ENCODE assay signal across 8 mouse cellular contexts in the genomic region with DNA sequence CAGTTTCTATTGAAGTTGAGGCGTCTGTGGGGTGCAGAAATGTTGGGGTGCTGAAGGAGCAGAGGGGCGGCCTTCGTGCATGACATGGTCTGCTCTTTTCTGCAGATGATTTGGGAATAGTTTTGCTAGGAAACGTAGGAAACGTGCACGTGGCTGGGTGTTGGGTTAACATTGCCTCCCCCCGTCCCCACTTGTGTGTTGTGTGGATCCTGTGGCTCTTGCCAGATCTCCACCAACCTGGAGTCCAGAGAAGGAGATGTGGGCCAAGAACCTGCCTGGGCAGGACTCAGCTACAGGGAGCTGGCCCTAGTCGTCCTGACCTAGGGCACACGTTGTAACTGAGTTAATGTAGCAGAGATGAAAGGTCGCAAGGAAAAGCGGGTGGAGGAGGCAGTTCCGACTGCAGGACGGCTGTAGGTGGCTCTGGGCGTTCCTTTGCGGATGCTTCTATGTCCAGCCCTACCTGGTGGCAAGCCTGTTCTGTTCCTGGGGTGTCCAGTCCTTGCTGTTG.
DNase-seq lines count a peak whose midpoint lies in the region; ATAC-seq and TF ChIP-seq lines count a peak whose summit lies in the region.

No protein-coding gene starts in this region.

- WGBS in lung, postnatal 0 days: 14% methylated on average over 15 of the region's 15 CpGs
- 27% methylated on average over 15 of the region's 15 CpGs for WGBS in intestine, embryonic 15.5 days
- WGBS in liver, postnatal 0 days (ENCODE audit: insufficient replicate concordance): 5% methylated on average over 15 of the region's 15 CpGs

- H3K9ac ChIP-seq in lung, postnatal 0 days (replicated peaks; ENCODE audit: low read depth): peak overlapping the region; percentile 65
- peak overlapping the region; percentile 83 for H3K9ac ChIP-seq in intestine, embryonic 15.5 days
- H3K9ac ChIP-seq in liver, postnatal 0 days (replicated peaks): peak overlapping the region; percentile 90

- no peaks in the 10 kb centered on the region for H3K36me3 ChIP-seq in lung, postnatal 0 days (ENCODE audit: insufficient read depth, low read length)
- H3K36me3 ChIP-seq in intestine, embryonic 15.5 days: no peaks in the 10 kb centered on the region
- no peaks in the 10 kb centered on the region for H3K36me3 ChIP-seq in liver, postnatal 0 days (replicated peaks; ENCODE audit: insufficient read depth, low read length)

- TF ChIP-seq CTCF in lung, postnatal 0 days (IDR thresholded peaks at IDR 0.05): no peak
- no peak for TF ChIP-seq CTCF in cortical plate, adult 2 months (IDR thresholded peaks at IDR 0.05; ENCODE audit: extremely low read depth, insufficient read depth, low read length)
- TF ChIP-seq CTCF in liver, postnatal 0 days (IDR thresholded peaks at IDR 0.05; ENCODE audit: low read depth): no peak

- H3K4me1 ChIP-seq in lung, postnatal 0 days (ENCODE audit: insufficient read depth, low read depth, low read length): peaks cover 39% of the 10 kb centered on the region
- peaks cover 8% of the 10 kb centered on the region for H3K4me1 ChIP-seq in cortical plate, adult 2 months (ENCODE audit: control insufficient read depth, insufficient read depth, low read length)
- peaks cover 85% of the 10 kb centered on the region for H3K4me1 ChIP-seq in intestine, embryonic 15.5 days (replicated peaks)
- peaks cover 69% of the 10 kb centered on the region for H3K4me1 ChIP-seq in liver, postnatal 0 days (ENCODE audit: insufficient read depth)

- no peak for TF ChIP-seq EP300 in lung, postnatal 0 days (IDR thresholded peaks at IDR 0.05)
- no peak for TF ChIP-seq EP300 in liver, postnatal 0 days (IDR thresholded peaks at IDR 0.05; ENCODE audit: low read depth)

- H3K4me3 ChIP-seq in lung, postnatal 0 days (ENCODE audit: low read depth, low read length): peak overlapping the region; percentile 80
- H3K4me3 ChIP-seq in cortical plate, adult 2 months (ENCODE audit: insufficient read depth, low read length): peak overlapping the region; percentile 49
- H3K4me3 ChIP-seq in intestine, embryonic 15.5 days (replicated peaks): peak overlapping the region; percentile 78
- H3K4me3 ChIP-seq in liver, postnatal 0 days (ENCODE audit: low read depth, low read length): peak overlapping the region; percentile 89

- ATAC-seq in lung, postnatal 0 days: no peak
- 0 out of 2 replicates have a peak, but pooled peaks have one; percentile 9 for ATAC-seq in intestine, embryonic 15.5 days
- no peak for ATAC-seq in liver, postnatal 0 days

- peak overlapping the region; percentile 88 for H3K27ac ChIP-seq in lung, postnatal 0 days (ENCODE audit: low read length)
- no peak overlapping the region for H3K27ac ChIP-seq in cortical plate, adult 2 months (ENCODE audit: insufficient read depth, low read length)
- peak overlapping the region; percentile 96 for H3K27ac ChIP-seq in intestine, embryonic 15.5 days
- peak overlapping the region; percentile 96 for H3K27ac ChIP-seq in liver, postnatal 0 days (ENCODE audit: low read depth)

- H3K9me3 ChIP-seq in lung, postnatal 0 days (ENCODE audit: low read length): no peaks in the 10 kb centered on the region
- H3K9me3 ChIP-seq in intestine, embryonic 15.5 days: no peaks in the 10 kb centered on the region
- H3K9me3 ChIP-seq in liver, postnatal 0 days (ENCODE audit: low read length): no peaks in the 10 kb centered on the region

- no peak for DNase-seq in lung, postnatal 0 days (ENCODE audit: low spot score)
- DNase-seq in lung, postnatal 14 days: no peak
- no peak for DNase-seq in liver, postnatal 0 days
- no peak for DNase-seq in ovary, postnatal 14 days (ENCODE audit: low spot score)
- no peak for DNase-seq in retina, embryonic 14.5 days (ENCODE audit: low spot score)
- DNase-seq in layer of hippocampus, adult 8-10 months (ENCODE audit: low spot score in 2 of 2): no peak

- peak overlapping the region; percentile 99 for H3K4me2 ChIP-seq in lung, postnatal 0 days (replicated peaks; ENCODE audit: low read depth, low read length)
- H3K4me2 ChIP-seq in intestine, embryonic 15.5 days (replicated peaks): peak overlapping the region; percentile 98
- peak overlapping the region; percentile 93 for H3K4me2 ChIP-seq in liver, postnatal 0 days (ENCODE audit: low read depth, low read length)

- no peaks in the 10 kb centered on the region for H3K27me3 ChIP-seq in lung, postnatal 0 days (replicated peaks; ENCODE audit: insufficient read depth, low read length)
- H3K27me3 ChIP-seq in intestine, embryonic 15.5 days (replicated peaks): no peaks in the 10 kb centered on the region; the same call in 1 of the 2 replicates
- no peaks in the 10 kb centered on the region for H3K27me3 ChIP-seq in liver, postnatal 0 days (ENCODE audit: insufficient read depth, low read length)

- no peak for TF ChIP-seq POLR2A in cortical plate, adult 2 months (IDR thresholded peaks at IDR 0.05; ENCODE audit: extremely low read depth, insufficient read depth, low read length)
